In genomic region chr17:36309293-36309692, GRCm38 (mm10) we compare ENCODE assay signal across 11 mouse cellular contexts. TPM values are rescaled to one million over a fixed set of nuclear protein-coding genes. Genes with fewer than 3 reads are reported as not detected.
"Had no signal": no experiment of that assay in that cellular context is flagged by ENCODE, and none has a peak within 500 bp of the region (broad histone marks: within the 10 kb centered on the region; RNA-seq: fewer than 3 reads in every experiment).

No protein-coding gene starts in this region.

- H3K36me3 ChIP-seq: limb, embryonic 13.5 days; liver, embryonic 15.5 days had no signal

- H3K9ac ChIP-seq: limb, embryonic 13.5 days; liver, embryonic 15.5 days; lung, embryonic 14.5 days had no signal

- H3K4me2 ChIP-seq: limb, embryonic 13.5 days; liver, embryonic 11.5 days; liver, embryonic 15.5 days; lung, embryonic 14.5 days had no signal

- H3K27me3 ChIP-seq: limb, embryonic 13.5 days; liver, embryonic 15.5 days had no signal

- H3K27ac ChIP-seq: limb, embryonic 13.5 days; liver, embryonic 15.5 days had no signal

- H3K9me3 ChIP-seq: limb, embryonic 13.5 days; liver, embryonic 15.5 days had no signal

- H3K4me1 ChIP-seq: limb, embryonic 13.5 days; liver, embryonic 15.5 days had no signal

- H3K4me3 ChIP-seq: limb, embryonic 13.5 days; liver, embryonic 15.5 days had no signal

RNA-seq across cellular contexts. Expression of gene H2-M10.1, which starts 16.7 kb away (rescaled TPM):
- total RNA-seq: layer of hippocampus, adult 8-10 months; layer of hippocampus, postnatal 14 days; left cerebral cortex, adult 18-20 months; left cerebral cortex, postnatal 10 days; left cerebral cortex, postnatal 4 days had no signal
- polyA plus RNA-seq: large intestine, adult 2 months; limb, embryonic 13.5 days; liver, embryonic 11.5 days; liver, embryonic 15.5 days; lung, embryonic 14.5 days; stomach, embryonic 14.5 days had no signal

RNA-seq across cellular contexts. Expression of gene H2-M10.2, which starts 23.0 kb away (rescaled TPM):
- total RNA-seq: layer of hippocampus, adult 8-10 months; layer of hippocampus, postnatal 14 days; left cerebral cortex, adult 18-20 months; left cerebral cortex, postnatal 10 days; left cerebral cortex, postnatal 4 days had no signal
- polyA plus RNA-seq: large intestine, adult 2 months; liver, embryonic 15.5 days; lung, embryonic 14.5 days had no signal

RNA-seq across cellular contexts. Expression of gene H2-M10.3, which starts 58.9 kb away (rescaled TPM):
- total RNA-seq: layer of hippocampus, adult 8-10 months; layer of hippocampus, postnatal 14 days; left cerebral cortex, adult 18-20 months; left cerebral cortex, postnatal 10 days; left cerebral cortex, postnatal 4 days had no signal
- polyA plus RNA-seq: large intestine, adult 2 months; limb, embryonic 13.5 days; liver, embryonic 11.5 days; liver, embryonic 15.5 days; lung, embryonic 14.5 days; stomach, embryonic 14.5 days had no signal
